Mouse (Mus musculus): ENCODE measurements around the gene Svep1.

- TF ChIP-seq CTCF (IDR thresholded peaks at IDR 0.05; ENCODE audit: low read depth) (no peak), EP300 (IDR thresholded peaks at IDR 0.05; ENCODE audit: low read depth) (no peak)
Observed at GRCm38 (mm10) chr4:58044356-58044755, 162.3 kb downstream of the Svep1 start.
